ENCODE assay signal across 8 mouse cellular contexts in genomic region chr7:120102164-120102972, GRCm38 (mm10). TPM values are rescaled to one million over a fixed set of nuclear protein-coding genes. Genes with fewer than 3 reads are reported as not detected.
A peak's percentile ranks its signal among the peaks of the same experiment; 100 is the strongest.
DNase-seq lines count a peak whose midpoint lies in the region; ATAC-seq and TF ChIP-seq lines count a peak whose summit lies in the region.

Tmem159 (plus strand) TSS chr7:120102353.

- peak within 1 kb of the TSS; percentile 69 for H3K4me3 ChIP-seq in hindbrain, embryonic 10.5 days
- peak within 1 kb of the TSS; percentile 66 for H3K4me3 ChIP-seq in lung, postnatal 0 days (ENCODE audit: low read depth, low read length)

- no peaks in the 10 kb centered on the region for H3K27me3 ChIP-seq in hindbrain, embryonic 10.5 days (ENCODE audit: insufficient read depth, poor library complexity, severe bottlenecking)
- no peaks in the 10 kb centered on the region for H3K27me3 ChIP-seq in lung, postnatal 0 days (replicated peaks; ENCODE audit: insufficient read depth, low read length)

- H3K27ac ChIP-seq in hindbrain, embryonic 10.5 days = peak within 1 kb of the TSS; percentile 84
- H3K27ac ChIP-seq in lung, postnatal 0 days (ENCODE audit: low read length) = peak within 1 kb of the TSS; percentile 60

- peak; percentile 85 for DNase-seq in R1 (ENCODE audit: low read depth, low spot score)
- DNase-seq in cerebellum, adult 9-11 months = peak; percentile 88
- peak; percentile 26 to 60 for DNase-seq in frontal cortex, postnatal 10 days (ENCODE audit: low spot score in 2 of 2)
- peak; percentile 93 for DNase-seq in hindbrain, embryonic 10.5 days (ENCODE audit: low spot score)
- peak; percentile 54 to 63 for DNase-seq in layer of hippocampus, postnatal 10 days (ENCODE audit: low spot score in 2 of 2)
- DNase-seq in lung, postnatal 0 days (ENCODE audit: low spot score) = peak; percentile 95
- DNase-seq in ovary, adult 18-20 months (ENCODE audit: low spot score) = peak; percentile 89
- DNase-seq in thymus, adult 18-20 months = peak; percentile 30 to 38

- no peak for TF ChIP-seq EP300 in lung, postnatal 0 days (IDR thresholded peaks at IDR 0.05)

- 0 out of 2 replicates have a peak, but pooled peaks cover 3% of the 10 kb centered on the region for H3K36me3 ChIP-seq in hindbrain, embryonic 10.5 days
- H3K36me3 ChIP-seq in lung, postnatal 0 days (ENCODE audit: insufficient read depth, low read length) = no peaks in the 10 kb centered on the region; the same call in 1 of the 2 replicates

- peak; percentile 18; the same call in 1 of the 2 replicates for TF ChIP-seq CTCF in lung, postnatal 0 days (IDR thresholded peaks at IDR 0.05)

- peak; percentile 92 for ATAC-seq in lung, postnatal 0 days

- peaks cover 19% of the 10 kb centered on the region for H3K4me1 ChIP-seq in hindbrain, embryonic 10.5 days (replicated peaks)
- H3K4me1 ChIP-seq in lung, postnatal 0 days (ENCODE audit: insufficient read depth, low read depth, low read length) = peaks cover 5% of the 10 kb centered on the region; the same call in 1 of the 2 replicates

- peak within 1 kb of the TSS; percentile 43 for H3K9ac ChIP-seq in lung, postnatal 0 days (replicated peaks; ENCODE audit: low read depth)

- no peaks in the 10 kb centered on the region for H3K9me3 ChIP-seq in hindbrain, embryonic 10.5 days
- H3K9me3 ChIP-seq in lung, postnatal 0 days (ENCODE audit: low read length) = no peaks in the 10 kb centered on the region

- H3K4me2 ChIP-seq in lung, postnatal 0 days (replicated peaks; ENCODE audit: low read depth, low read length) = peak within 1 kb of the TSS; percentile 88

- 2% methylated on average over 42 of the region's 42 CpGs for WGBS in hindbrain, embryonic 10.5 days
- WGBS in lung, postnatal 0 days = 2% methylated on average over 38 of the region's 42 CpGs

RNA-seq across cellular contexts. Expression of gene Tmem159, which starts in this region (rescaled TPM):
- polyA plus RNA-seq in hindbrain, embryonic 10.5 days (2016; fragmentation: Nextera tagmentation; extraction: Ambion mirVana) = 25.1 and 27.3 TPM in 2 replicates
- total RNA-seq in layer of hippocampus, postnatal 10 days (2021) = 10 to 100 TPM; 16.8 to 17.4 TPM
- polyA plus RNA-seq in lung, postnatal 0 days (2015; fragmentation: Nextera tagmentation; extraction: Ambion mirVana) = 75.5 and 79.4 TPM in 2 replicates

Comparison
In these comparisons a context has a peak if more than half of its experiments do, and no peak if none do; other contexts are left out.
1. Peak in every context shown above with its lines: DNase-seq, ATAC-seq, H3K4me3 ChIP-seq and H3K27ac ChIP-seq.
2. DNase-seq: peak in every context shown above with its lines; median percentile 95 in lung, postnatal 0 days; 93 in hindbrain, embryonic 10.5 days; 89 in ovary, adult 18-20 months; 88 in cerebellum, adult 9-11 months; 85 in R1; 58 in layer of hippocampus, postnatal 10 days; 43 in frontal cortex, postnatal 10 days; 34 in thymus, adult 18-20 months.